Mouse (Mus musculus): Measurements from ENCODE around the gene Msh5. TPM values are rescaled to one million over a fixed set of nuclear protein-coding genes. Genes with fewer than 3 reads are reported as not detected.

The Msh5 gene
- polyA plus RNA-seq, 1 experiment from 2014 or later: 1.9 TPM

- peak; percentile 53 for DNase-seq (ENCODE audit: low spot score)
- Histone ChIP-seq H3K27me3 (ENCODE audit: control insufficient read depth, insufficient read depth, low read length) (no peaks in the 10 kb centered on the region), H3K9ac (ENCODE audit: low read length) (peak overlapping the region; percentile 4; the same call in 1 of the 2 replicates), H3K36me3 (ENCODE audit: control insufficient read depth, insufficient read depth, low read length) (peaks cover 28% of the 10 kb centered on the region), H3K4me3 (ENCODE audit: low read depth, low read length) (no peak overlapping the region), H3K4me2 (replicated peaks; ENCODE audit: low read depth) (no peak overlapping the region), H3K4me1 (replicated peaks; ENCODE audit: control insufficient read depth, insufficient read depth) (no peaks in the 10 kb centered on the region), H3K9me3 (ENCODE audit: control insufficient read depth, low read length) (no peaks in the 10 kb centered on the region), H3K27ac (replicated peaks) (peak overlapping the region; percentile 76)
- 71% methylated on average over 10 of the region's 10 CpGs for WGBS
- peak; percentile 13; the same call in 1 of the 2 replicates for ATAC-seq (ENCODE audit: low FRiP score, low TSS enrichment)
- TF ChIP-seq EP300 (optimal IDR thresholded peaks at IDR 0.05): no peak
- no peak for TF ChIP-seq CTCF (IDR thresholded peaks at IDR 0.05; ENCODE audit: low read depth)
These were observed 29.5 kb downstream of the Msh5 start for GRCm38 (mm10) chr17:35016791-35017705.

- peak within 1 kb of the TSS; percentile 76 for H3K27ac ChIP-seq (replicated peaks)
- TF ChIP-seq CTCF (IDR thresholded peaks at IDR 0.05; ENCODE audit: low read depth) (no peak), EP300 (optimal IDR thresholded peaks at IDR 0.05) (no peak)
- no peaks in the 10 kb centered on the region for H3K4me1 ChIP-seq (replicated peaks; ENCODE audit: control insufficient read depth, insufficient read depth)
- H3K9me3 ChIP-seq (ENCODE audit: control insufficient read depth, low read length): no peaks in the 10 kb centered on the region
- H3K36me3 ChIP-seq (ENCODE audit: control insufficient read depth, insufficient read depth, low read length): peaks cover 34% of the 10 kb centered on the region
- peak; percentile 71 for DNase-seq (ENCODE audit: low spot score)
- no peaks in the 10 kb centered on the region for H3K27me3 ChIP-seq (ENCODE audit: control insufficient read depth, insufficient read depth, low read length)
- ATAC-seq (ENCODE audit: low FRiP score, low TSS enrichment): peak; percentile 51
- peak within 1 kb of the TSS; percentile 4; the same call in 1 of the 2 replicates for H3K9ac ChIP-seq (ENCODE audit: low read length)
- 24% methylated on average over 11 of the region's 12 CpGs for whole genome bisulfite sequencing
- H3K4me2 ChIP-seq (replicated peaks; ENCODE audit: low read depth): no peak within 1 kb of the TSS
- no peak within 1 kb of the TSS for H3K4me3 ChIP-seq (ENCODE audit: low read depth, low read length)
These were observed 30.2 kb downstream of the Msh5 start, which contains the start of gene Vwa7 for GRCm38 (mm10) chr17:35016376-35016775. Vwa7 (plus strand) TSS chr17:35016579.

- DNase-seq (ENCODE audit: low spot score): no peak
- no peaks in the 10 kb centered on the region for H3K27me3 ChIP-seq (ENCODE audit: control insufficient read depth, insufficient read depth, low read length)
- H3K27ac ChIP-seq (replicated peaks): no peak overlapping the region
- H3K36me3 ChIP-seq (ENCODE audit: control insufficient read depth, insufficient read depth, low read length): peaks cover 44% of the 10 kb centered on the region
- no peak overlapping the region for H3K4me2 ChIP-seq (replicated peaks; ENCODE audit: low read depth)
- 87% methylated on average over 16 of the region's 16 CpGs for WGBS
- no peak overlapping the region for H3K9ac ChIP-seq (ENCODE audit: low read length)
- TF ChIP-seq CTCF (IDR thresholded peaks at IDR 0.05; ENCODE audit: low read depth): no peak
- TF ChIP-seq EP300 (optimal IDR thresholded peaks at IDR 0.05): no peak
- ATAC-seq (ENCODE audit: low FRiP score, low TSS enrichment): no peak
- no peaks in the 10 kb centered on the region for H3K9me3 ChIP-seq (ENCODE audit: control insufficient read depth, low read length)
- H3K4me3 ChIP-seq (ENCODE audit: low read depth, low read length): no peak overlapping the region
- no peaks in the 10 kb centered on the region for H3K4me1 ChIP-seq (replicated peaks; ENCODE audit: control insufficient read depth, insufficient read depth)
These were observed 31.2 kb downstream of the Msh5 start for GRCm38 (mm10) chr17:35015296-35015695.

- Histone ChIP-seq H3K27me3 (ENCODE audit: control insufficient read depth, insufficient read depth, low read length) (no peaks in the 10 kb centered on the region), H3K4me3 (ENCODE audit: low read depth, low read length) (no peak overlapping the region), H3K9me3 (ENCODE audit: control insufficient read depth, low read length) (no peaks in the 10 kb centered on the region), H3K4me1 (replicated peaks; ENCODE audit: control insufficient read depth, insufficient read depth) (no peaks in the 10 kb centered on the region), H3K36me3 (ENCODE audit: control insufficient read depth, insufficient read depth, low read length) (peaks cover 46% of the 10 kb centered on the region), H3K4me2 (replicated peaks; ENCODE audit: low read depth) (no peak overlapping the region), H3K27ac (replicated peaks) (no peak overlapping the region), H3K9ac (ENCODE audit: low read length) (no peak overlapping the region)
- 74% methylated on average over 6 of the region's 6 CpGs for WGBS
- no peak for ATAC-seq (ENCODE audit: low FRiP score, low TSS enrichment)
- DNase-seq (ENCODE audit: low spot score): no peak
- TF ChIP-seq CTCF (IDR thresholded peaks at IDR 0.05; ENCODE audit: low read depth): no peak
- no peak for TF ChIP-seq EP300 (optimal IDR thresholded peaks at IDR 0.05)
These were observed 33.3 kb downstream of the Msh5 start for GRCm38 (mm10) chr17:35013221-35013620.

- no peak for TF ChIP-seq CTCF (IDR thresholded peaks at IDR 0.05; ENCODE audit: low read depth)
- TF ChIP-seq EP300 (optimal IDR thresholded peaks at IDR 0.05): no peak
- Histone ChIP-seq H3K9ac (ENCODE audit: low read length) (no peak overlapping the region), H3K4me1 (replicated peaks; ENCODE audit: control insufficient read depth, insufficient read depth) (no peaks in the 10 kb centered on the region), H3K4me3 (ENCODE audit: low read depth, low read length) (no peak overlapping the region), H3K27me3 (ENCODE audit: control insufficient read depth, insufficient read depth, low read length) (no peaks in the 10 kb centered on the region), H3K4me2 (replicated peaks; ENCODE audit: low read depth) (no peak overlapping the region), H3K27ac (replicated peaks) (no peak overlapping the region), H3K9me3 (ENCODE audit: control insufficient read depth, low read length) (no peaks in the 10 kb centered on the region), H3K36me3 (ENCODE audit: control insufficient read depth, insufficient read depth, low read length) (peaks cover 48% of the 10 kb centered on the region)
- DNase-seq (ENCODE audit: low spot score) (no peak), ATAC-seq (ENCODE audit: low FRiP score, low TSS enrichment) (no peak)
- WGBS: 78% methylated on average over 13 of the region's 13 CpGs
These were observed 34.1 kb downstream of the Msh5 start for GRCm38 (mm10) chr17:35012430-35012829.

- DNase-seq (ENCODE audit: low spot score) (no peak), ATAC-seq (ENCODE audit: low FRiP score, low TSS enrichment) (no peak)
- H3K4me2 ChIP-seq (replicated peaks; ENCODE audit: low read depth): no peak overlapping the region
- no peak overlapping the region for H3K27ac ChIP-seq (replicated peaks)
- H3K36me3 ChIP-seq (ENCODE audit: control insufficient read depth, insufficient read depth, low read length): peaks cover 48% of the 10 kb centered on the region
- WGBS: 94% methylated on average over 8 of the region's 8 CpGs
- no peak overlapping the region for H3K4me3 ChIP-seq (ENCODE audit: low read depth, low read length)
- H3K9me3 ChIP-seq (ENCODE audit: control insufficient read depth, low read length): no peaks in the 10 kb centered on the region
- no peak overlapping the region for H3K9ac ChIP-seq (ENCODE audit: low read length)
- no peaks in the 10 kb centered on the region for H3K27me3 ChIP-seq (ENCODE audit: control insufficient read depth, insufficient read depth, low read length)
- H3K4me1 ChIP-seq (replicated peaks; ENCODE audit: control insufficient read depth, insufficient read depth): no peaks in the 10 kb centered on the region
- TF ChIP-seq EP300 (optimal IDR thresholded peaks at IDR 0.05) (no peak), CTCF (IDR thresholded peaks at IDR 0.05; ENCODE audit: low read depth) (no peak)
These were observed 35.1 kb downstream of the Msh5 start for GRCm38 (mm10) chr17:35011440-35011839.

Data from stomach, postnatal 0 days (tissue).